Mouse (Mus musculus): Measurements from ENCODE around the gene Ap1b1.

Gene Ap1b1

GRCm38 (mm10) chr11:5091706-5092105, 105.1 kb downstream of the Ap1b1 start:
- POLR2A ChIA-PET: interaction anchor here in 2 of 4 experiments (0.6 to 11.9 kb wide), 13 partner anchors 6 to 821 kb away, joined by 3 to 444 read pairs (median 15); partner anchors contain the start of genes Gas2l1 (in 2 of the 2), Ewsr1 (in 1 of the 2), Rasl10a (in 1 of the 2) and Rhbdd3 (in 1 of the 2)
- CTCF ChIA-PET: interaction anchor here in 2 of 4 experiments (0.6 to 1.4 kb wide), 5 partner anchors 9 to 28 kb away, joined by 3 to 5 read pairs (median 4); partner anchors contain the start of gene Gas2l1 (in 1 of the 2)

All from embryonic stem cell, embryonic (primary cell).